Mouse (Mus musculus) lung, adult 2 months (tissue): ENCODE data around the gene Dlgap1. TPM values are rescaled to one million over a fixed set of nuclear protein-coding genes. Genes with fewer than 3 reads are reported as not detected.

Source experiments
- DNase-seq: peaks from one replicate; pipeline ENCODE4 v3.0.0; 2022
- H3K4me1 ChIP-seq: fragments of 200-500 bp; 2 replicates; pipeline ENCODE4 v1.6.1; 2011; ENCODE audit warnings: low read length; ENCODE audit not compliant: control insufficient read depth, insufficient read depth
- H3K4me3 ChIP-seq: fragments of 200-500 bp; replicated peaks from 2 replicates; pipeline ENCODE3; 2011; ENCODE audit warnings: low read depth, mild to moderate bottlenecking, control low read depth, low read length; ENCODE audit errors: extremely low read depth
- CTCF ChIP-seq: fragments of 200-500 bp; IDR thresholded peaks from 2 replicates; pipeline ENCODE4 v1.5.1; 2011; ENCODE audit warnings: mild to moderate bottlenecking, low read length, control low read depth; ENCODE audit not compliant: insufficient read depth
- POLR2A ChIP-seq: fragments of 200-500 bp; IDR thresholded peaks from 2 replicates; pipeline ENCODE4 v1.6.1; 2011; ENCODE audit warnings: low read depth, mild to moderate bottlenecking, control low read depth, low read length, borderline replicate concordance; ENCODE audit errors: extremely low read depth
- WGBS: fragments of 180-500 bp; shearing (Covaris S2); methylation state at CpG from one replicate; pipeline ENCODE4 v1.1.7; 2018; 5-methylcytosine and 5-hydroxymethylcytosine counted together
- polyA plus RNA-seq: library from polyadenylated mRNA; depleted of rRNA; stranded (reverse); fragments of >200 nt; gene quantifications from 2 replicates; pipeline ENCODE4 v1.2.3, GENCODE M21; 2012

Gene Dlgap1
- polyA plus RNA-seq, 1 experiment = 0.63 TPM

- no peak overlapping the region for H3K4me3 ChIP-seq
- no peak for DNase-seq
- 75% methylated on average over 5 of the region's 5 CpGs for WGBS
- TF ChIP-seq POLR2A (no peak), CTCF (no peak)
- no peaks in the 10 kb centered on the region for H3K4me1 ChIP-seq
These were observed 645.7 kb downstream of the Dlgap1 start for GRCm38 (mm10) chr17:70614407-70615060.

DNA sequence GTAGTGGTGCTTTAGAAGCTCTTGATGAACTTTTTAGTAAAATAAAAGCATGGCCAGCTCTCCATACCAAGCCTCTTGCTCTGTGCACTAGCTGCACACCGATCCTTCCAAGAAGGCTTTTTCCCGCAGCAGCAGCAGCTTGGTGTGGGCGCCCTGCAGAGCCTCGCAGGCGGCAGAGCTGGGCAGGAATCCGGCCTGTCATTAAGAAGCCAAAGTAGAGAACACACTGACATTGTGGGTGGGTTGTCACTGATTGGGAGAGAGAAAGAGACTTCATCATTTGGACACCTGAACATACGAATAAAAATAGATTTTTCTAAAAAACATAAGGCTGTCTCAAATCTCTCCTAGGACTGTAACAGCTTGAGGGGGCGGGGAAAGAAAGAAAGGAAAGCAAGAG, 653.6 kb downstream of the Dlgap1 start:
- Histone ChIP-seq H3K4me3 (no peak overlapping the region), H3K4me1 (no peaks in the 10 kb centered on the region)
- DNase-seq = no peak
- no peak for TF ChIP-seq POLR2A
- TF ChIP-seq CTCF = no peak
- 66% methylated on average over 8 of the region's 8 CpGs for WGBS

GRCm38 (mm10) chr17:70626396-70626795, 657.5 kb downstream of the Dlgap1 start:
- DNase-seq = no peak
- Histone ChIP-seq H3K4me3 (no peak overlapping the region), H3K4me1 (no peaks in the 10 kb centered on the region)
- TF ChIP-seq CTCF (no peak), POLR2A (no peak)
- 86% methylated on average over 9 of the region's 9 CpGs for WGBS

DNA sequence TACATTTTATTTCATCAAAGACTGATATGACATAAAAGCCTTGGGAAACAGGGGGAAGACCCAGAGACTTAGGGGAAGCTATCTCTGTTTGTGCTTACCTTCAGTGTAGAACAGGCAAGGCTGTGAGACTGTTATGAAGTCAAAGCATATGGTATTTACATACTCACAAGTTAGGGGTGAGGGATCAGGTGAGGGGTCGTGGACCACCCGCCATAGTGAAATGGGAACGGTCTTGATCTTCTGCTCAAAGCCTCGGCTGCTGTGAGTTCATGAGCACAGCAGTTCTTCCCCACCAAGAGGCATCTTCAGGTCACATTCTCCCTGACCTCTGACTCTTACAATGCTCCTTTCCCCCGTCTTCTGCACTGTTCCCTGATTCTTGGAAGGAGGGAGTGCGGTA, 658.1 kb downstream of the Dlgap1 start:
- TF ChIP-seq CTCF (no peak), POLR2A (no peak)
- no peaks in the 10 kb centered on the region for H3K4me1 ChIP-seq
- 75% methylated on average over 6 of the region's 6 CpGs for WGBS
- no peak for DNase-seq
- no peak overlapping the region for H3K4me3 ChIP-seq

GRCm38 (mm10) chr17:70629653-70630378, 660.9 kb downstream of the Dlgap1 start:
- Histone ChIP-seq H3K4me3 (no peak overlapping the region), H3K4me1 (no peaks in the 10 kb centered on the region)
- TF ChIP-seq POLR2A (no peak), CTCF (no peak)
- WGBS = 49% methylated on average over 6 of the region's 6 CpGs
- no peak for DNase-seq

DNA sequence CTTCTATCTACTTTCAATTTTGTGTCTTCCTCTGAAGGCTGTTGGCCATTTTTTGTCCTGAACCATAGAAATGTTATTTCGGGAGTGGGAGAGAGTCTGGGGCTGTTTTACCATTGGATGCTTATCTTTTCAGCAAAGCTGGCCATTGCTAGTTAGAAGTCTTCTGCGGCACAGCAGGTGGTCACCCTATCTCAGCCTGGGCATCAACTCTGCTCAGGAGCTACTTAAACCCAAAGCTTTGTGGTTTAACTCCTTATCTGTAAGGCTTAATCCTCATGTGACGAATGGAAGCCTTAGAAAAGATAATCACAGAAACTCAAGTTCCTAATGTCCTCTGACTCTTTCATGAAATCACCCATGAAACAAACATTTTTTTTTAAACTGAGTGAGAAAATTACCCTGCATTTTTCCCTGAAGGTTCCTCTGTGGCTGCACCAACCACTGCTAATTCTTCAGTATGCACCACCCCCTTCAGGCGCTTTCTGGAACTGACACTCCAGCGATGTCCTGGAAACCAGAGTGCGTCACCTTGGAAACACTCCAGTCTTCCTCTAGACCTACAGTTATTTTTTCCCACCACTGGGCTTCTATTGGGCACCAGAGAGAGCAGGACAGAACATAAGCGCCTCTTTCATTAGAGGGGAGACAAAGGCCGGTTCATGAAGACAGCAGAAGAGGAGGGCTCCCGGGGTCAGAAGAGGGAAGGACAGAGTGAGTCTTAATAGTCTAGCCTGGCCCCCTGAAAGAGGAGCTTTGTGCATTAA, 664.5 kb downstream of the Dlgap1 start:
- Histone ChIP-seq H3K4me3 (no peak overlapping the region), H3K4me1 (no peaks in the 10 kb centered on the region)
- DNase-seq = peak; percentile 21
- WGBS = 22% methylated on average over 9 of the region's 9 CpGs
- TF ChIP-seq POLR2A (no peak), CTCF (peak; percentile 56)

GRCm38 (mm10) chr17:70643211-70643610, 674.3 kb downstream of the Dlgap1 start:
- TF ChIP-seq POLR2A = no peak
- no peak for TF ChIP-seq CTCF
- Histone ChIP-seq H3K4me1 (no peaks in the 10 kb centered on the region), H3K4me3 (no peak overlapping the region)
- no peak for DNase-seq
- 73% methylated on average over 1 of the region's 1 CpGs for WGBS

DNA sequence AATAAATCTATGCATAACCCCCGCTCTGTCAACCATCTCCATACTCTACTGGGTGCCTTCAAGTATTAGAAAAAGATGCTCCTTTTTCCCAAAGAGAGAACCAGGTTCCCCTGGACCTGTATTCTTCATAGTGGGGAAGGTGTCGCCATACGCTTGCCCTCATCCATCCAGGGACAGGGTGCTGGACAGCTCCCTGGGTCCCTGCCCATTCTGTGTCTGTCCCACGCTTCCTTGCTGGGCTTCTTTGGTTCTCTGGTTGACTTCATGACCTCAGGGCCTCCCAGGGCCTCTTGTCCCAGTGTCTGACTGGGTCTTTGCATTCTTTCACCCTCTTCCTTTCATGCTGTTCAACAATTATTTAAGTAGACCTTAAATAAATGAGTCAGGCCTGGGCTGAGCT, 677.8 kb downstream of the Dlgap1 start:
- H3K4me3 ChIP-seq = no peak overlapping the region
- TF ChIP-seq CTCF (no peak), POLR2A (no peak)
- 32% methylated on average over 4 of the region's 4 CpGs for WGBS
- no peak for DNase-seq
- no peaks in the 10 kb centered on the region for H3K4me1 ChIP-seq

DNA sequence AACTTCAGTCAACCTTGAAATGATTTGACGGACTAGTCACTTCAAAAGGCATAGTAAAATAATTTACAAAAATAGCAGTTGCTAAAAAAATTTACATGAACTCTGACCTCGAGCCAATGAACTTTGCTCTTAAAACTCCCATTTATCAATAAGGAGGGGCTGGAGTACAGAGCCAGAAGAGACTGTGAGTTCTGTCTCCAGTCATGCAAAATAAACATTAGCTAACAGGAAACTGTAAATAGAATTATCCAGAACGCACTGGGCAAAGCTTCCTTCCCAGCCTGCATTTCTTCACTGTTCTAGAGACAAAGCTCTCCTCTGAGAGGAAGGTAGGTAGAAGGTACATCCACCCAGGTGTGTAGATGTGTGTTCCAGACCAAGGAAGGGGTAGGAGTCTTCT, 692.5 kb downstream of the Dlgap1 start:
- TF ChIP-seq POLR2A (no peak), CTCF (no peak)
- Histone ChIP-seq H3K4me1 (no peaks in the 10 kb centered on the region), H3K4me3 (no peak overlapping the region)
- DNase-seq = no peak
- 46% methylated on average over 3 of the region's 3 CpGs for WGBS
